Mouse (Mus musculus) heart, adult 9 months (tissue): ENCODE results near the gene Rabggta.

Experiments used
- DNase-seq, 2 experiments: peaks; one replicate each; pipeline ENCODE4 v3.0.0; 2022; ENCODE audit warnings: low spot score in 2 of 2

The Rabggta gene

GRCm38 (mm10) chr14:55721700-55722437 is at the start of gene Rabggta:
Gene Rabggta, minus strand, starts transcription at chr14:55722263.
- DNase-seq, result peak; percentile 81 to 89

DNA sequence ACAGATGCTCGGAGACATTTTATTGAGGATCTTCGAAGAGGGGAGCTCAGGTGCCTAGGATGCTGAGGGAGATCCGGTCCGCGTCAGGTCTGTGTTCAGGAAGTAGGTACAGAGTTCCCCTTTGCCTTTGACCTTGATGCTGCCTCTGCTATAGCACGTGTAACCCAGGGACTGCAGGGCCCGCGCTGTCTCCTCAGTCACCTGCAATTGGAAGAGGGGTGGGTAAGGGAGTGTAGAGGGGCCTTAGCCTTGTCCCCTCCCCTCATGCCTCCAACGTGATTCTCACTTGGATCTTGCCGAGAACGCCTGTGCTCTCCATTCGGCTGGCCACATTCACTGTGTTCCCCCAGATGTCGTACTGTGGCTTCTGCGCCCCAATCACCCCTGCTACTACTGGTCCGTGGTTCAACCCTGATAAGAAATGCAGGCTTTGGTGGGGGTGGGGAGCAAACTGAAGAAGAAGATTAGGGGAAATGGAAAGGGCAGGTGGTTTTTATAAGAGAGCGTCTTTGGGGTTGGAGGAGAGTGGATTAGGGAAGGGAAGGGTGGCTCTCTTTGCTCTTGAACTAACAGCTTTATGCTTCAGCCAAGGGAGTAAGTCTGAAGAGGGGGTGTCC is 47.1 kb upstream of the Rabggta start:
- no peak for DNase-seq

DNA sequence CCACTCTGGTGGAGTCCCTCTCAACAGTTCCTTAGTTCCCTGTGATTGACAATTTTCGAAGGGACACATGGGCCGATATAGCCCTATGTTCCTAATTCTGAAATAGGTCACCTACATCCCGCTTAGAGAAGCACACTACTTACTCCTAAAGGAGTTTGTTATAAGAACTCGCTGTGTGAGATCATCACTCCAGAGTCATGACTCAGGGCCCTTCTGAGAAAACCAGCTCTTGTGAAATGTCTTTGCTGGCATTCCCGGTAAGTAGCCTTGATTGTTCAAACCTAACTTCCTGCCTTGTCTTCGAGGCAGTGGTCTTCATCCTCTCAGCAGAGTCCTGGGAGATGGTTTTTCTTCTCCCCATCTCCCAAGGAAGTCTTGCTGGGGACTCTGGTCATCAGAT is 46.5 kb upstream of the Rabggta start:
- DNase-seq, result no peak

GRCm38 (mm10) chr14:55767519-55768414 is 45.7 kb upstream of the Rabggta start:
- DNase-seq, result peak in 1 of 2 experiments; percentile 56

GRCm38 (mm10) chr14:55765696-55766095 is 43.6 kb upstream of the Rabggta start, which contains the start of gene Ltb4r1:
Gene Ltb4r1, plus strand, starts transcription at chr14:55765962.
- DNase-seq, result no peak

DNA sequence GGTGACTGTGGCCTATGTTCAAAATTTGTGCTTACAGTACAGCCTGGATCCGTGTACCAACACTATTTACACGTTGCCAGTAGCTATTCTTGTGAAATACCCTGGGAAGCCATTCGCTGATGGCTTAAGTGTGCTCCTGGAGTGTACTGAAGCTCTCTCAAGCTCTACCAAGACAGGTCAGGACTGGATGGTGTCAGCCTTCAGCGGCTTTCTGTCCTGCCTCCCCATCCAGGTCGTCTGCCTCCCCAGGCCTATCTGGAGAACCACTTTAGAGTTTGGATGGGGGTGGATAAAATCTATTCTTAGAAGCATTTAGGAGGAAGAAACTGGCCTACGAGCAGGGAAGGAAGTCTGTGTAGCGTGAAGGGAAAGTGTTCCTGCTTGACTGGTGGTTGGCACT is 41.1 kb upstream of the Rabggta start:
- peak; percentile 42 to 62 for DNase-seq

DNA sequence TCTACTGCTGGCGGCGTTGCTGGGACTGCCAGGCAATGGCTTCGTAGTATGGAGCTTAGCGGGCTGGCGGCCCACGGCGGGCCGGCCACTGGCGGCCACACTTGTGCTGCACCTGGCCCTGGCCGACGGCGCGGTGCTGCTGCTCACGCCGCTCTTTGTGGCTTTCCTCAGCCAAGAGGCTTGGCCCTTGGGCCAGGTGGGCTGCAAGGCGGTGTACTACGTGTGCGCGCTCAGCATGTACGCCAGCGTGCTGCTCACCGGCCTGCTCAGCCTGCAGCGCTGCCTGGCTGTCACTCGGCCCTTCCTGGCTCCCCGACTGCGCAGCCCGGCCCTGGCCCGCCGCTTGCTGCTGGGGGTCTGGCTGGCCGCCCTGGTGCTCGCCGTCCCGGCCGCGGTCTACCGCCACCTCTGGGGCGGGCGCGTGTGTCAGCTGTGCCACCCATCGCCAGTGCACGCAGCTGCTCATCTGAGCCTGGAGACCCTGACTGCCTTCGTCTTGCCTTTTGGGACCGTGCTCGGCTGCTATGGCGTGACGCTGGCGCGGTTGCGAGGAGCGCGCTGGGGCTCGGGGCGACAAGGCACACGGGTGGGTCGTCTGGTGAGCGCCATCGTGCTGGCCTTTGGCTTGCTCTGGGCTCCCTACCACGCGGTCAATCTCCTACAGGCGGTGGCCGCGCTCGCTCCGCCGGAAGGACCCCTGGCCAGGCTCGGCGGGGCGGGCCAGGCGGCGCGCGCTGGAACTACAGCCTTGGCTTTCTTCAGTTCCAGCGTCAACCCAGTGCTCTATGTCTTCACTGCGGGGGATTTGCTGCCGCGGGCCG is 40.1 kb upstream of the Rabggta start:
- DNase-seq, result peak; percentile 32 to 36

DNA sequence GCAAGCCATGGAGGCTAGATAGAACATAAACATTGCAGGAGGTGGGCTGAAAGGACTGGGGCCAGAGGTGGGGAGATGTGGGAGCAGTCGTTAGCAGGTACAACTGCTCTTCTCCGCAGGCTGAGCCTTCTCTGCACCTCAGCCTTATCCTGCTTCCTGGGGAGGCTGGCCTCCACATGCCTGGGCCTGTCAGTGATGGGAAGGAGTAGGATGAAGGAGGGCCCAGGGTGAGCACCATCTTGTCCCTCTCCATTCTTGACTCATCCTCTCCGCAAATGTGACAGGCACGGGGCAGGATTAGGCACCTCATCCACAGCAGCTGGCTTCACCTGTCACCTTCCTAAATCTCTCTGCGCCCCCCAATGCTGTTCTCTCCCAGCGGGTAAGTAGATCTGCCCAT is 39.1 kb upstream of the Rabggta start, which contains the start of gene Ltb4r2:
Gene Ltb4r2 (plus strand): TSS at position 266 of the 400 bp plus-strand sequence.
- no peak for DNase-seq

- peak; percentile 73 to 84 for DNase-seq
Observed at GRCm38 (mm10) chr14:55760156-55760555, 38.1 kb upstream of the Rabggta start.

DNA sequence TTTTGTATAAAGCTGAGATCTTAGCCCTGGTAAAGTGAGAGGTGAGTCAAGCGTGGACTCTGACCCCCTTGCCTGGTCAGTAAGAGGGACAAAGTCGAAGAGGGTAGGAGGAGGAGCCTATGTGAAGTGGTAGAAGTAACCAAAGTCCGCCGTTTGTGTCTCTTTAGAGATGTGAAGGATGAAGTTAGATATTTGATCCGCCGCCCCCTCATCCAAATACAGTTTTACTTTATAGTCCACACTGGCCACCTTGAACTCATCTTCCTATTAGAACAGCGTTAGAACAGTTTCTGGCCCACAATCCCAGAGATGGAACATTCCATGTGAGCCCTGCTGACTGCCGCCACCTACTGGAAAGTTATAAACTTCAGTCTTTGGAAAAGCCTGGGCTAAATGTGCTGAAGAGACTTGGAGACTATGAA is 36.3 kb upstream of the Rabggta start, which contains the start of gene Cideb:
Gene Cideb (minus strand): TSS at position 96 of the 422 bp plus-strand sequence.
- peak in 1 of 2 experiments; percentile 38 for DNase-seq

GRCm38 (mm10) chr14:55757566-55757965 is 35.5 kb upstream of the Rabggta start:
- no peak for DNase-seq

DNA sequence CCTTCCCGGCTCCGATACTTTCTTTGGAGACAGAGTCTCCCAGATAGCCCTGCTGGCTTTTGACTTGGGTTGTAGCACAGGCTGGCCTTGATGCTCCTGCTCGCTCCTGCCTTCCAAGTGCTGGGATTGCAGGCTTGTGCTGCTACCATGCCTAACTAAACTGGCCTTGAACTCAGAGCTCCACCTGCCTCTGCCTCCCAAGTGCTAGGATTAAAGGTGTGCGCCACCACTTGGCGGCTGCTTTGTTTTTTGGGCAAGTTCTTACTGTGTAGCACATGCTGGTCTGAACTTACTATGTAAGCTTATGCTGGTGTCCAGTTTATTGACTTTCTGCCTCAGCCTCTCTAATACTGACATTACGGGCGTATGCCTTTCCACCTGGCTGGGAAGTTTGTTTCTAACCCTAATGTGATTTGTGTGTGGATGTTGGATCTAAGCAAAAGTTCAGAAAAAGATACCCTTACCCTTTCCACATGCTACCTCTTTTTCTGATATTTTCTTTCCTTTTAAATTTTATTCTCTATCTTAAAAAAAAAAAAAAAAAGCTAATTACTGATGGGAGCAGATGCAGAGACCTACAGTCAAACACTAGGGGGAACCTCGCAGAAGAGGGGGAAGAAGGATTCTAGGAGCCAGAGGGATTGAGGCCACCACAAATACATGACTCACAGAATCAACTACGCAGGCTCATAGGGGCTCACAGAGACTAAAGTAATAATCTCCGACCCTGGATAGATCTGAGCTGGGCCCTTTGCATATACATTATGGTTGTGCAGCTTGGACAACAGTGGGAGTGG is 25.2 kb upstream of the Rabggta start:
- DNase-seq, result no peak

GRCm38 (mm10) chr14:55745861-55746237 is 23.8 kb upstream of the Rabggta start:
- DNase-seq, result no peak

DNA sequence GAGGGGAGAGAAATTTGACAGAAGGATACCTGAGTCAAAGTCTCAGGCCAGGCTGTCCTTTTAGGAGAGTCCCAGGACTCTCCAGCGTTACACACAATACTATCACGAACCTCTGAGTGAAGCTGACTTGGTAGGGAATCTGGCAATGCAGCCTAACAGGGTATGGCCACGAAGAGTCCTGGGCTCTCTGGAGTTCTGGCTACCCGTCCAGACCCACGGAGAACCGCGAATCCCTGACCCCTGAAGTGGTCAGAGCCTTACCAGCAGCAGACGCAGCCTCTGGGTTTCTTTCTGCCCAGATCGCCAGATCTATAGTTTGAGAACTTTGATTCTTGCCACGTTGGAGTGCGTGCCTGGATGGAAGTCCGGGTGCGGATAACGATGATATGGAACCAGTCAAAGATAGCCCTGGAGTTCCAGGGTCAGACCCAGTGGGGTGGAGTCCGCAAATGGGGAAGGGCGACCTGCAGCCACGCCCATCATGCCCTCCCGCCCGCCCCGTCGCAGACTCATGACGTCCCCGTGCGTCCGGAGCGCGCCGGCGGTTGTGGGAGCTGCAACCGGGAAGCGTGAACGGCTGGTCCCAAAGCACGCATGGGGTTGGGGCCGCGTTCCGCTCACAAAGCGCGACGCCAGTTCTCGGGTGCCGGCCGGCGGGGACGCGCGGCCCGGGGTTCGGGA is 23.3 kb upstream of the Rabggta start, which contains the start of the genes Dhrs1 and Nop9:
Gene Dhrs1 (minus strand): TSS at position 511 of the 681 bp plus-strand sequence.
Gene Nop9 (plus strand): TSS at position 514 of the 681 bp plus-strand sequence.
- peak; percentile 88 to 91 for DNase-seq

GRCm38 (mm10) chr14:55743711-55744110 is 21.6 kb upstream of the Rabggta start:
- peak; percentile 70 to 88 for DNase-seq

- DNase-seq, result no peak
Observed at GRCm38 (mm10) chr14:55737086-55737687, 15.1 kb upstream of the Rabggta start.

DNA sequence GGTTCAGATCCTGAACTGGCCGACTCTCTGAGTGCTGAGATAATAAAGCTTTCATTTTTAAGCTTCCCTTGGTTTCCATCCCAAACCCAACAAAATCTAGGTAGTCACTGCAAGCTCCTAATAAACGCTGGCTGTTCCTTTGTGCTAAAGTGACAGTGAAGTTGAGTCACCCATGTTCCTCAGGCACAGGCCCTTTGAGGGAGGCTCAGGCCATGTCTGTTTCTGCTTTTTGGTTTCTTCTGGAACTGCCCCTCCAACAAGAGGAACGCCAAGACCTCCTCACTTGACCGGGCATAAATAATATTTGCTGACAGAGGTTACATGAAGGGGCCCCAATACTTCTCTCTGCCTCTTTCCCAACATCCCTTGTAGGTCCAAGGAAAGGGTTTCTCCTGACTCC is 13.7 kb upstream of the Rabggta start:
- no peak for DNase-seq

DNA sequence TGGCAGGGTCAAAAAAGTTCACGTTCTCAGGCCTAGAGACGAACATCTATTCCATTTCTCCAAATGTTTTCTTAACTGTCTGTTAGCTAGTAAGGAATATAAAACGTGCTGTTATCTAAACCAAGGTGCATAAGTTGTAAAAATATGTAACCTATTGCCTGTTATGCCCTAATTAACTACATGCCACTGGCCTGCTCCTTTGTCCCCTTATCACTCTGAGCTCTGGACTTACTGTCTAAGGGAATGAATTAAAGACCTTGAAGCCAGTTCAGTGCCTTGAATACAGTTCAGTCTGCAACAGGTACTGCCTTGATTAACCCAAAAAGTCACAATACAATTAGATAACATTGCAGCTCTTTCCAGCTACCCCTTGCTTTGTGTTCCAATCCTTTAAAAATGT is 13.3 kb upstream of the Rabggta start:
- no peak for DNase-seq

- no peak for DNase-seq
Observed at GRCm38 (mm10) chr14:55734869-55735268, 12.8 kb upstream of the Rabggta start.
